Mouse (Mus musculus) spleen, adult 12 weeks (tissue): Measurements from ENCODE around the gene Opn1sw.

Source experiments
- DNase-seq: peaks from one replicate; pipeline ENCODE4 v3.0.0; 2022; ENCODE audit warnings: low spot score

Opn1sw gene

DNA sequence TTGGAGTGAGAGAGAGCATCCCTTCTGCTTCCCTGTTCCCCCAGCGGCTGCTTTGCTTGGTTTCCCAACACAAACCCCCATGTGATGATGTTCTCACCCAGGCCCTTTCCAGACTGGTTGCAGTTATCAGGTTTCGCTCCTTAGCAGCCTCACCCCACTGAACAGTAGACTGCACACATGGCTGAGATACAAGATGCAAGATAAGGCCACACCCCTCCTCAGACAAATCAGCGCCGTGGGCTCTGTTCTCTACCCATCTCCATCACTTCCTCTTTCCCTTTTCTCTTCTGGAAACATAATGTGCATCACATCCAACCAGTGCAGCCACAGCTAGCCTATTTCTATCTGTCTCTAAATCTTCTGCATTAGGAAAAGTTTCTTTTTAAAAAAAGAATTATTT lies 58.8 kb downstream of the Opn1sw start:
- DNase-seq = no peak

DNA sequence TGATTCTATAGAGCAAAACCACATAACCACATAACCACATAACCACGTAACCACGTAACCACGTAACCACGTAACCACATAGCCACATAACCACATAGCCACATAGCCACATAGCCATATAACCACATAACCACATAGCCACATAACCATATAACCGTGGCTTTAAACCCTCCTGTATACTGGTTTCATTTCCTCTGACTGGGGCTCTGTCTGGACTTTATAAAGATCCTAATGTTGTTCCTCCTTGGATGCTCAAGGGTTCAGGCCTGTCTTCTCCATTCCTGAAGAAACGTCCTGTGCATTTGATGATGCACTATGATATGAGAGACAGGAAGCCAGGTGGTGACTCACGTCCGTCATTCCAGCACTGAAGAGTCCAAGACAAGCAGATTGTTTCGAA lies 61.3 kb downstream of the Opn1sw start:
- DNase-seq = no peak
